Mouse (Mus musculus): ENCODE results near the gene Tsga10ip.

The Tsga10ip gene

GRCm38 (mm10) chr19:5402293-5402692 lies at the start of gene Tsga10ip:
Gene Tsga10ip, minus strand, starts transcription at chr19:5402526.
- no peak for DNase-seq (ENCODE audit: low read depth, low spot score)

GRCm38 (mm10) chr19:5451766-5452165 lies 49.4 kb upstream of the Tsga10ip start:
- no peak for DNase-seq (ENCODE audit: low read depth, low spot score)

- DNase-seq (ENCODE audit: low read depth, low spot score) = no peak
Observed at GRCm38 (mm10) chr19:5449673-5450072, 47.3 kb upstream of the Tsga10ip start.

DNA sequence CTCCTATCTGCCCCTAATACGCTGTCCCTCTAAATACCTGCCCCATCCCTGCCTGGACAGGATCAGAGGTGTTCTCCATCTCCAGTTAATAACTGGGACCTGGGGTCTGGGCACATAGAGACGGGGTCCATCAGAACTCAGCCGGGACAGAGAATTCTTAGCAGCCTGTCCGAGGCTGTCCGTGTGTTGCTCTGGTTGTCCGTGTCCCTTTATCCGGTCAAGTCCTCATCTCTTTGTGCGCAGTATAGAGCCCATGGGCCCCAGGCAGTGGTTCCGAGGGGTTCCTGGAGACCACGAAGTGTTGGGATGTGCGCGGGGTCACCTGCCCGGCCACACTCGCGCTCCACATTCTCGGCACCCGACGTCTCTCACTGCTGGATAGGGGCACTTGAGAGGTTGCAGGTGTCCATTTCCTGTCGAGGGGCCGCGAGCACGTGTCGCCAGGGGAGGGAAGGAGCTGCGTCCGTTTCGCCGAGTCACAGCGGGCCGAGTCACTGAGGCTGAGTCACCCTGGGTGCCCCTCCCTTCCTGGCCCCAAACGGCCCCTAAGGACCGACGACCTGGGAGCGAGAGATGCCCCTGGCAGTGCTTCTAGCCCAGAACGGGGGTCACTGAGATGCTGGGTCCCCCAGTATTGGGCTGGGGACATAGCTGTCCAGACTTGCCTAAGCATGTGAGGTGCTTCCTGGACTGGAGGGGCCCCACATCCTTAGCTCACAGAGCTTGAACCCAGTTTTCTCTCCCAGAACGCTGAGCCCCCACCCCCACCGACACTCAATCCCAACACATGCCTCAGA lies 46.2 kb upstream of the Tsga10ip start:
- no peak for DNase-seq (ENCODE audit: low read depth, low spot score)

- no peak for DNase-seq (ENCODE audit: low read depth, low spot score)
Observed at GRCm38 (mm10) chr19:5447515-5448353, 45.4 kb upstream of the Tsga10ip start, which contains the start of gene Fosl1. Gene Fosl1, plus strand, starts transcription at chr19:5447547.

- no peak for DNase-seq (ENCODE audit: low read depth, low spot score)
Observed at GRCm38 (mm10) chr19:5445747-5446146, 43.4 kb upstream of the Tsga10ip start.

DNA sequence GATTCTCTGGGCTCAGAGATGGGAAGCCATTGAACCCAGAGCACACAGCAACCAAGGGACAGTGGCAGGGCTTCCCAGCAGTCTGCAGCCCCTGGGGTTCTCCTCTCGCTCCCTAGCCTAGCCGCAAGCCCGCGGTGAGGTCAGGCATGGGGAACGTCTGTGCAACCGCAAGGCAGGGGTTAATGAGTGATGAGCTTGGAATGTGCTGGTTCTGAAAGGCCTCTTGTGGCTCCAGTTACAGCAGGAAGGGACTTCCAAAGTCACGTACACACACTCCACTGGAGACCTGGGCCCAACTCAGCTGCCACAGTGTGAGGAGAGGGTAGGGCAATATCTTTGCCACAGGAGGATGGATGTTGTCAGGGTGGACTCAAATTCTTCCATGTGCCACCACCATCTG lies 42.6 kb upstream of the Tsga10ip start:
- DNase-seq (ENCODE audit: low read depth, low spot score) = no peak

GRCm38 (mm10) chr19:5444371-5444908 lies 42.1 kb upstream of the Tsga10ip start:
- no peak for DNase-seq (ENCODE audit: low read depth, low spot score)

- DNase-seq (ENCODE audit: low read depth, low spot score) = no peak
Observed at GRCm38 (mm10) chr19:5433951-5434350, 31.6 kb upstream of the Tsga10ip start.

DNA sequence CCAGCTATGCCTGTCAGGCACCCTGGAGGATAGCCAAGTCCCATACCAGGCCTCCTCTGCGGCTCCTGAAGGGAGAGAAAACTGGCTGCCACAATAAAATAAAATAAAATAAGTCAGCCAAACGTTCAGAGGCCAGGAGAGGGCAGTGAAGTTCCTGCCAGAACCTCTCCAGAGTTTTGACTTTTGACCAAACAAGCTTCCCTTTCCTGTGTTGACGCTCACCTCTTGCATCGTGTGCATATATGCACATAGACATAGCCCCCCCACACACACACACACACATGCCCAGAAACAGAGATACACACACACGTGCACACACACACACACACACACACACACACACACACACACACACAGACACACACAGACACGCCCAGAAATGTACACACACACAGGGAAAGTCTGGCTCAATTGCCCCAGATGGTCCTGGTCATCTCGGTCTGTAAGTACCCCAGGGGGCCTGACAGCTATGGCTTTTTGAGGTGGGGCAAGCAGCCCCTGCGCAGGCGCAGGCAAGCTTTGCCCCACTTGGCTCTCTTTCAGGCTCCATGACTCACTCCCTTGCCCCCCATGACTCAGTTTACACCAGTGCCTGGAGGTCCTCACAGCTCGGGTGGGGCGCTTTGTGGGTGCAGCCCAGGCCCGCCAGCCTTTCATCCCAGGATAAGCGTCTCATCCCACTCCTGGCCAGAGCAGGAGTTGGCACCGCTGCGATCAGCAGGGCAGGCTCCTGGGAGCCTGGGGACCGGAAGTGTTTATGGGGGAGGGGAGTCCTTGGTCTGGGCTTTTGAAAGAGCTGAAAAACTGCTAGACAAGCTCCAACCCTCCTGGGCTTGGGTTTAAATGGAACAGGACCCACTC lies 30.9 kb upstream of the Tsga10ip start:
- no peak for DNase-seq (ENCODE audit: low read depth, low spot score)

GRCm38 (mm10) chr19:5431911-5432464 lies 29.7 kb upstream of the Tsga10ip start:
- DNase-seq (ENCODE audit: low read depth, low spot score) = no peak

- DNase-seq (ENCODE audit: low read depth, low spot score) = no peak
Observed at GRCm38 (mm10) chr19:5430408-5430807, 28.1 kb upstream of the Tsga10ip start.

- no peak for DNase-seq (ENCODE audit: low read depth, low spot score)
Observed at GRCm38 (mm10) chr19:5429806-5430205, 27.5 kb upstream of the Tsga10ip start.

- DNase-seq (ENCODE audit: low read depth, low spot score) = no peak
Observed at GRCm38 (mm10) chr19:5429219-5429618, 26.9 kb upstream of the Tsga10ip start.

DNA sequence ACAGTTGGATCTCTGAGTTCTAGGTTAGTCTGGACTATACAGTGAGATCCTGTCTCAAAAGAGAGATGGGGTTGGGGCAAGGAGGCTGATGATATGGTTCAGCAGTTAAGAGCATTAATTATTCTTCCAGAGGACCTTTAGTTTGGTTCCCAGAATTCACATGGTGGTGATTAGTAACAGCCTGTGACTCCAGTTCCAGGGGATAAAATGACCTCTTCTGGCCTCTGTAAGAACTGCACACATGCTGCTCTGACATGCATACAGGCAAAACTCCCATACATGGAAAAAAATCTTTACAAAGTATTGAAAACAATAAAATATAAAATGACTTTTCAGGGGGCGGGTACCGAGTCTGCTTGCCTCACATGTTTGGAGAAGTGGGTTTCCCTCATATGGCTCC lies 25.8 kb upstream of the Tsga10ip start:
- DNase-seq (ENCODE audit: low read depth, low spot score) = peak; percentile 44

- DNase-seq (ENCODE audit: low read depth, low spot score) = no peak
Observed at GRCm38 (mm10) chr19:5426640-5427290, 24.4 kb upstream of the Tsga10ip start.

DNA sequence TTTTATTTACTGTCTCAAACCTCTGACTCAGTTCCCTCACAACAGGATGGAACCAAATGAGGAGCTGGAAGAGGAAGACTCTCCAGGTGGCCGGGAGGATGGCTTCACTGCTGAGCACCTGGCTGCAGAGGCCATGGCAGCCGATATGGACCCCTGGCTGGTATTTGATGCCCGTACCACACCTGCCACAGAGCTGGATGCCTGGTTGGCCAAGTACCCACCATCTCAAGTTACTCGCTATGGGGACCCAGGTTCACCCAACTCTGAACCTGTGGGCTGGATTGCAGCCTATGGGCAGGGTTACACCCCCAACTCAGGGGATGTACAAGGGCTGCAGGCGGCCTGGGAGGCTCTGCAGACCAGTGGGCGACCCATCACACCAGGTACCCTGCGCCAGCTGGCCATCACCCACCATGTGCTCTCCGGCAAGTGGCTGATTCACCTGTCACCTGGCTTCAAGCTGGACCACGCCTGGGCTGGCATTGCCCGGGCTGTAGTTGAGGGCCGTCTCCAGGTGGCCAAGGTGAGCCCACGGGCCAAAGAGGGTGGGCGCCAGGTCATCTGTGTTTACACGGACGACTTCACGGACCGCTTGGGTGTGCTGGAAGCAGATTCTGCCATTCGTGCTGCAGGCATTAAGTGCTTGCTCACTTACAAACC lies 23.7 kb upstream of the Tsga10ip start:
- DNase-seq (ENCODE audit: low read depth, low spot score) = no peak

GRCm38 (mm10) chr19:5424782-5425741 lies 22.7 kb upstream of the Tsga10ip start, which contains the start of the genes Drap1 and AI837181:
Gene Drap1, minus strand, starts transcription at chr19:5424979.
Gene AI837181, plus strand, starts transcription at chr19:5425144.
- peak; percentile 95 for DNase-seq (ENCODE audit: low read depth, low spot score)
